Mouse (Mus musculus) kidney, postnatal 4 days (tissue): ENCODE measurements around the gene Arhgdia.

Experiments used
- DNase-seq, 2 experiments: peaks; one replicate each; pipeline ENCODE4 v3.0.0; 2021; ENCODE audit warnings: mixed read lengths in 2 of 2

The Arhgdia gene

GRCm38 (mm10) chr11:120549986-120550809 is 31.2 kb downstream of the Arhgdia start:
- DNase-seq: no peak

DNA sequence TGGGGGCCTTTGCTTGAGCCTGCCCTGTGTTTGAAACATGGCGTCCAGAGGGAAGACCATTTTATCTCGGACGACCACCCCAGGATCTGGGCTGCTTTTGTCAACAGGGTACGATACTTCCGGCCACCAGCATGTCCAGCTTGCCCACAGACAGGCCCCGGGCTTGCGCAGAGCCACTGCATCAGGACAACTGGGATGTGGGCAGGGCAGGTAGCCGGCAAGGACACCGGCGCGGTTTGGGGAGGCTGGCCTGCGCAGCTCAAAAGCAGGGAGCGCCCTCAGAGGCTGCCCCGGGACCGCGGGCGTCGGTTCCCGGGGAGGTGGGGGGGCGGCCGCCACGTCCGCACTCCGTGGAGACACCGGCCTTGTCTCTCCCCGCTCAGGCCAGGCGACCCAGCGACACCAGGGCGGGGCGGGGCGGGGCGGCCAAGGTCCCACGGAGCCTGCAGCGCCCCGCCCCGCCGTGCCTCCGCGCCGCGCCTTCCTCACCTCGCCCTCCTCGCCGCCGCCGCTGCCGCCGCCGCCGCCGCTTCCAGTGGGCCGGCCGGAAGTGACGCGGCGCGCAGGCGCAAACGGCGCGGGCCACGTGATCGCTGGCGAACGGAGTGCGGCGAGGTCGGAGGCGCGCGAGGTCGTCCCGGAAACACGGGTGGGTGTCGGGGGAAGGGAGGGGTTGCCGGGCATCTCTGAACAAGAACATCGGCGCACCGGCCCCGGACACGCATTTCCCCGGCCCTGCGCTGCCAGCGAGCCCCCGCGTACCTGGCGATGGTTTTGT is 32.1 kb downstream of the Arhgdia start, which contains the start of gene Mcrip1:
Gene Mcrip1 (minus strand): TSS at position 560 of the 778 bp plus-strand sequence.
- DNase-seq: peak; percentile 96 to 97

DNA sequence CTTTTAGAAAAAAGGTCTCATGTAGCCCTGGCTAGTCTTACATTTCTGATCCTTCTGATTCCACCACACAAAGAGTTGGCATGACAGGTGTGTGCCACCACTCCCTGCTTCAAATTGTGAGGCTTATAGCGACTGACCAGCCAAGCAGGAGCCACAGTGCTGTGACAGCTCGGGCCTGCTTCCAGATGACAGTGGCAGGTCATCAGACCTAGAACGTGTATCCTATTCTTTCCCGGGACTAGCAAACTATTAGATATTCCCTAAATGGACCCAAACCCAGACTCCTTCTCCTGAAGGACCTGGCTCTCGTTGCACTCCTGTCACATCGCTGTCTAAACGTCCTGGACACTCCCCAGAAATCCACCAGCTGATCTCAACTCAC is 32.6 kb downstream of the Arhgdia start:
- DNase-seq: no peak

- DNase-seq: no peak
These were observed 33.2 kb downstream of the Arhgdia start for GRCm38 (mm10) chr11:120548214-120548613.

DNA sequence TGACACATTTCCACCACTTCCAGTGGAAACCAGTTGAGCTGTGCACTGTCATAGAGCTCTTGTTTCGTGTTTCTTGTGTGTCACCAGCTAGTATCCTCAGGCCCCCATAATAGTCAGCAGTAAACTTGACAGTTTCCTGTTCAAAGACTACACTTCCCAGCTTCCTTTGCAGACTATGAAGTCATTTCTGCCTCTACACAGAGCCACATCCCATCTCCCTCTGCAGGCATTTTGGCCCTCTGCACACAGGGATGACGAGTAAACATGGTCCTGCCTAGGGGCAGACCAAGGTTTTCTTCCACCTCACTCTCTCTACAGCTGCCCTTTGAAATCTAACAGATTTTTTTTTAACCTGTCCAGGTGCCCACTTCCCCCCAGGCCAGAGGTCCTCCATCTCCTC is 34.0 kb downstream of the Arhgdia start:
- peak in 1 of 2 experiments; percentile 39 for DNase-seq

DNA sequence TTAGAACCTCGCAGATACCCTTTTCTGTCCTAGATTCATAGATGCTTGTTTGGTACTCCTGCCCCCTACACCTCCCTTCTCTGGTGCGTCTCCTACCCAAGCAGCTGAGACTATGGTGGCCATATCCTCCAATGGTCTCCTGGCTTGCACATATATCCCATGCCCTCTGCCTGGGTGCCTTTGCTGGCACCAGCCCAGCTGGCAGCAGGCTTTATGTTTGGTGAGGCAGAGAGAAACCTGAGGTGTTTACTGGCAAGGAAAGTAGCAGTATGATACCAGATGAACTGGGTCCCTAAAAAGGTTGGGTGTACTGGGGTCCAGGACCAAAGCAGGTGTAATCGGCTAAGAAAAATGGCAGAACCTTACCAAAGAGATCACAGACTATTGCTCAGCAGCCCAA is 35.5 kb downstream of the Arhgdia start:
- DNase-seq: peak in 1 of 2 experiments; percentile 42

GRCm38 (mm10) chr11:120542376-120542775 is 39.0 kb downstream of the Arhgdia start:
- no peak for DNase-seq

GRCm38 (mm10) chr11:120541907-120542306 is 39.5 kb downstream of the Arhgdia start:
- DNase-seq: peak; percentile 59 to 68

DNA sequence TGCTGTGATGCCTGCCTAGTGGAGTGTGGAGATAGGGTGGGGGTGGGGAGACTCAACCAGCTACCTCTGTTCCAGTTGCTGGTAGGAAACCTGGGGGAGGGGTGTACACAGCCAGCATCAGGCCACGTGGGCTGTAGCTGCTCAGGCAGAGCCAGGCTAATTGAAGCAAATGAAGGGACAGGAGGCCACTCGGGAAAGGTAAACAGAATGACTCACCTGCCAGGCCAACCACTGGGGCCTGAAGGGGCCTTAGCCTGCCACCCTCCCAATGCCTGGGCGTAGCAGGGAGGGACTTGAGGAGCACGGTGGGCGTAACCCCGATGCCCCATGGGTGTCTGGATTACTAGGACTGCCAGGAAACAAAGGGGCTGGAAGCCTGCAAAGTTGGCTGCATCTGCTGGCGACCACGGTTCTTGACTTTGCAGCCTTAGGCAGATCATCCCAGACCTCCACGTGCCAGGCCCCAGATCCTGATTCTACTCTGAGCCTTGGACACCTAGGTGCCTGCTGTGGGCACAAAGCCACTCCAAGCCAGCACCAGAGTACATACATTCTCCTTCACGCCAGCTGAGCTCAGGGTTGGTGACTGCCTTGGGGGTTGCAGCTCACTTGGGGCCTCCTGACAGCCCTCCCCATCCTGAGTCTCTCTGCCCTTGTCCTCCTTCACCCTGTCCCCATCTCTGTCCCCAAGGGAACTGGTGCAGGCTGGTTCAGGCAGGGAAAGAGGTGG is 42.0 kb downstream of the Arhgdia start:
- peak; percentile 76 to 85 for DNase-seq

DNA sequence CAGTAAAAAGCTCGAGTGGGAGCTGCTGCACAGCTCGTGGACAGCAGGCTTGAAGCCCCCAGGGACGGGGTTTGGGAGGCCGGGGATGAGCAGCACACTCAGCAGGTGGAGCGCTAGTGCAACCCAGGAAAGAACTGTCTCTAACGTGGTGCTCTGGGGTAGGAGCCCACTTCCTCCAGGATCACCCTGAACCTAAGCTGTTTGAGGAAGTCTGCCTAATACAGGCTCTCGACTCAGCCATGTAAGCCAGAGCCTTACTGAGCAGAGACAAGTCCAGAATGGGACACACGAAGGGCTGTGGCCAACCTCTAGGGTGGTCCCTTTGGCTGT is 42.5 kb downstream of the Arhgdia start:
- no peak for DNase-seq

GRCm38 (mm10) chr11:120538485-120538884 is 42.9 kb downstream of the Arhgdia start:
- DNase-seq: peak; percentile 46 to 69

DNA sequence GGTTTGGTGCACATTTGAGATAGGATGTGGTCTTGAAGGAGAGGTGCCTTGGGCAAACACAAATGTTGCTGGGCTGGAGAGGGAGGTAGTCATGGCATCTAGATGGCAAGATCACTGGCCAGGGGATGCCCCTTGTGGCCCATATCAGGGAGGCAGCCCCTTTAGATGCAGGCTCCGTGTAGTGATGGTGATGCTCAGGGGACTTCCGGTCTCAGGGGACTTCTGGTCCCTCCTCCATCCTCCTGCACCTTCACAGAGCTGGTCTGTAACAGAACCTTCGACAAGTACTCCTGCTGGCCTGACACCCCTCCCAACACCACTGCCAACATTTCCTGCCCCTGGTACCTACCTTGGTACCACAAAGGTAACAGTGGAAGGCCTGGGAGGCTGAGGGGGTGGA is 45.6 kb downstream of the Arhgdia start:
- DNase-seq: no peak

GRCm38 (mm10) chr11:120535145-120535544 is 46.3 kb downstream of the Arhgdia start:
- no peak for DNase-seq

GRCm38 (mm10) chr11:120534093-120534492 is 47.3 kb downstream of the Arhgdia start:
- no peak for DNase-seq

DNA sequence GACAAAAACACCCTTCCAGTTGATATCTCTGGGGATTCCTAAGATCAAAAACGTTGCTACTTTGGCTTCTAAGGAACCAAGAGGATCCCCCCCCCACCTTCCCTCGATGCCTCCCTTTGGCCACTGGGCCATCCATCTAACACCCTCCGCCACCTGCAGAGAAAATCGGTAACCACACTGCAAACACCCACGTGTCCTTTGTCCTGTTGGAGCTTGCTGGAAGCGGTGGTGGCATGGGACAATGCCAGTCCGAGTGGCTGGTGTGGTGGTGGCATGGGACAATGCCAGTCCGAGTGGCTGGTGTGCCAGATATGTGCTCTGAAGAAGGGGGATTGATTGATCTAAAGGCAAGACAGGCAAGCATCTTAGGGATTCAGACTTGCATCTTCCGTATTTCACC is 49.8 kb downstream of the Arhgdia start:
- no peak for DNase-seq

DNA sequence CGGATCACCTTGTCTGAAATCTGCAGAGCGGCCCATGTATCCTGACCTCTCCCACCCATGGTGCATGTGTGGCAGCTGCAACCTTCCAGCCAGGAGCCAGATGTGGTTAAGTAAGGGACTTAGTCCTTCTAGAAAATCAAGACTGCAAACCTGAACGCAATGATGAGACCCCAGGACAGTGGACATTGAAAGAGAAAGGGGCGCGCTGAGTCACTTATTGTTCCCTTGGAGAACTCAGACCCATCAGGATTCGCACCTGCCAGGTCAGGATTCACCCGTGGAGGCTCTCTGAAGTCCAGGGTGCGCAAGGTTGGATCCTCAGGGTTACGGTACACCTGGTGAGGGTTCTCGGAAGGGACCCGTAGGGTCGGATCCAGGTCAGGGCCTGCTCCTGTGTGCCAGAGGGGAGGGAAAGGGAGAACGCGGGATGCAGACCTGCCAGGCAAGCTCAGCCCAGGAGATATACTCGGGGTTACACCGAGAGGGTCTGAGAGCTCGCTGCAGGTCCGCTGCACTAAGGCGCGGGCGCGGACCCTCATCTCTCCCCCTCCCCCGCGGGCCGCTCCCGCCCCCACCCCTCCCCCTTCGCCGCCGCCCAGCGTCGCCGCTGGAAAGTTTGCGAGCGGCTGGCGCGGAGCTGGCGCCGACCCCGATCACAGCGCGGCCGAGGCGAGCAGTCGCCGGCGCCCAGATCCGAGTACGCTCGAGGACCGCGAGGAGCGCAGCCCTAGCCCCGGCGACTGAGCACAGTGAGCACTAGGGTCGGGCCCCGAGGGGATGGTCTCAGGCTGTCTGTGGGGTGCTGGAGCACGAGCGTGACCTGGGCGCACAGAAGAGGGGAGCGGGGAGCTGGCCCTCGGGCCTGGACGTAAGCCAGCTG is 51.1 kb downstream of the Arhgdia start, which contains the start of gene Gcgr:
Gene Gcgr (plus strand): TSS at position 615 of the 880 bp plus-strand sequence.
- peak; percentile 46 to 60 for DNase-seq

GRCm38 (mm10) chr11:120528903-120529302 is 52.5 kb downstream of the Arhgdia start:
- no peak for DNase-seq
